Mouse (Mus musculus) layer of hippocampus, postnatal 36 days (tissue): ENCODE results near the gene Krt72. TPM values are rescaled to one million over a fixed set of nuclear protein-coding genes. Genes with fewer than 3 reads are reported as not detected.
A peak's percentile ranks its signal among the peaks of the same experiment; 100 is the strongest.

Source experiments
- DNase-seq, 2 experiments: peaks; one replicate each; pipeline ENCODE4 v3.0.0; 2022
- total RNA-seq, 2 experiments: library from RNA; stranded (reverse); gene quantifications; 2 replicates each; pipeline ENCODE4 v1.2.3; 2021

Krt72 gene
- total RNA-seq = not detected

- DNase-seq = no peak
Measured at GRCm38 (mm10) chr15:101786360-101786759, at the start of gene Krt72. Gene Krt72 (minus strand): TSS chr15:101786460.

DNA sequence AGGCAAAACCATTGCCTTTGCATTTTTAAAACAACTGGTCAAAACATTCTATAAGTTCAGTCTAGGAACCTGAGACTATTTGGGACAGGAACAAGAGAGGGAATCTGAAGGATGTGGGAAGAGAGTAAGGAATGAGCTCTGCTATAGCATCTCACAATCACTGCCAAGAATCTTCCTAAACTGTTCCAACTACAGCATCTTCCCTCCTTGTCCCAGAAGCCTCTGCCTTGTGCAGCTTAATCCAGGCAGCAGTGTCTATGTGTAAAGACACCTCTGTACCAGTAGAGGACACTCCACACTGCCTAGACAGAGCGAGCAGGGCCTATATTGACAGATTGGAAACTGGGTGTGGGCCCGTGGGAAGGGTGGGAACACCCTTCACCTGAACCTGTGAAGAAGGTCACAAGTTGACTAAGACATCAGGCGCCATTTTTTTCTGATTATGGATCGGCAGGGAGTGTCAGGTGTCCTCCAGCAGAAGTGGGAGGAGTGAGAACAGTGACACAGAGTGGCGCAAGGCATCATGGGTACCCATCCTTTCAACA lies 48.6 kb upstream of the Krt72 start:
- no peak for DNase-seq

DNA sequence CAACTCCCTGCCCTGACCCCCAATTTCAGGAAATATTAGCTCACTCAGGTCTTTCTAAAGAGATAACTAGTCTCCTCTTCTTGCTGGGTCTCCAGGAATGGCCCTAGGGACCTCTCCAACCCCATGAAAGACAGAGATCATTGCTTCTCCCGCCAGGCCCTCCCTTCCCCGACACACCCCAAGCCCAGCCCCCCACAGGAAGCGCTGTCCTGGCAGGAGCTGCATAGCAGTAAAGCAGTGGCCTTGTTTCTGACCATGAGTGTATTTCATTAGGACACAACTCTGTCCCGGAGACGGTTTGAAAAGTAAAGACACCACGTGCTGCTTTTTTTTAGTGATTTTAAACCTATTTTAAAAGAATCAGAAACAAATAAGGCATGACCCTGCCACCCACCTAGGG lies 46.9 kb upstream of the Krt72 start:
- no peak for DNase-seq

DNA sequence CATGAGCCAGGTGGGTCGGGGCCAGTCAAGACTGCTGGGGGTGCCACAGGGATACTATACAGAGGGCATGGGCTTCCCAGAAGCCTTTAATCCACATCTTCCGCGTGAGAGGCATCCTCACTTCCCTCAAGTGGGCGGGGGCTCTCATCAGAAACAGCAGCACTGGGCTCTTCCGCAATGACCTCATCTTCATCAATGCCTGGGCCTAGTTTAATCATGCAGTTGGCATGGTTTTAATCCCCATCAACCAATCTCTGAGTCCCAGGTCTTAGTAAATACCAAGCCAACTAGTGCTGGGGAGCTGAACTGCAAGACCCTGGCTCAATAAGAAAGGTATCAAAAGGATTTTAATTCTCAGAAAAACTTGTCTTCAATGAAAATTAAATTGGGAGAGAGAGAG lies 43.2 kb upstream of the Krt72 start:
- no peak for DNase-seq

DNA sequence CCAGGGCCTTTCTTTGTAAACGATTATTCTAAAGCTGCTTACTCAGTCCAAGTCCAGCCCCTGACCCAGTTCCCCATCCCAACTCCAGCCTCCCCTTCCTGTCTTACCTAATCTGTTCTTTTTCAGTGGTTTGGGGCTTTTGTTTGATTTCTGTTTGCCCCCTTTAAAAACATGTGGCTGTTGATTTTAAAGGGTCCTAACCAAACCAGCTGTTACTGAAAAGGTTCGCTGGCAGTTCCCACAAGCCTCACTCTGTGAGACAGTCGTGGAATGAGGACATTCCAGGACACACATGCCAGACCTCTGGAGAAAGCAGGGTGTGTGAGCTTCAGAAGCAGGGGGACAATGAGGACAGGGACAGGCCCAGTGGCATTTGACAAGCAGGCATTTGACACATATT lies 35.5 kb upstream of the Krt72 start:
- no peak for DNase-seq

- peak; percentile 37 to 42 for DNase-seq
Measured at GRCm38 (mm10) chr15:101817875-101818274, 31.6 kb upstream of the Krt72 start, which contains the start of gene Krt2. Gene Krt2 (minus strand): TSS chr15:101818169.

- no peak for DNase-seq
Measured at GRCm38 (mm10) chr15:101803052-101803822, 17.0 kb upstream of the Krt72 start.

GRCm38 (mm10) chr15:101802296-101802835 lies 16.1 kb upstream of the Krt72 start, which contains the start of gene Krt73:
Gene Krt73 (minus strand): TSS chr15:101802346.
- no peak for DNase-seq

- DNase-seq = no peak
Measured at GRCm38 (mm10) chr15:101790867-101791266, 4.6 kb upstream of the Krt72 start.

DNA sequence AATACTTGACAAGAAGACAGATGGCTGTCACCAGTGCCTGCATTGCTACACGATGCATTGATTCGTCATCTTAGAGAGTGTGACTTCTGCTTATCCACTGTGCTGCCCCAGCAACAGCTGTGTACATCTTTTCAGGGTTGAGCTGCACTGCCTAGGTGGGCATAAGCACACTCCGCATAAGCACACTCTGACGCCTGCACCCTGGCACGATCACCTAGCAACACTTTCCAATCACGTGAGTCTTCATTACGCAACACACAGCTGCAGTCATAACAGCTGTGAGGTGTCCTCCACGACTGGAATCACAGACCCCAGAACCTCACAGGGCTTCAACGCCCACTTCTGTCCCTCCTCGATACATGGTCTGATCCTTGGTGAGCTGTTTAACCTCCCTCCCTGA lies 12.8 kb downstream of the Krt72 start:
- DNase-seq = peak in 1 of 2 experiments; percentile 7

- DNase-seq = peak; percentile 85 to 87
Measured at GRCm38 (mm10) chr15:101772711-101773081, 13.6 kb downstream of the Krt72 start.

DNA sequence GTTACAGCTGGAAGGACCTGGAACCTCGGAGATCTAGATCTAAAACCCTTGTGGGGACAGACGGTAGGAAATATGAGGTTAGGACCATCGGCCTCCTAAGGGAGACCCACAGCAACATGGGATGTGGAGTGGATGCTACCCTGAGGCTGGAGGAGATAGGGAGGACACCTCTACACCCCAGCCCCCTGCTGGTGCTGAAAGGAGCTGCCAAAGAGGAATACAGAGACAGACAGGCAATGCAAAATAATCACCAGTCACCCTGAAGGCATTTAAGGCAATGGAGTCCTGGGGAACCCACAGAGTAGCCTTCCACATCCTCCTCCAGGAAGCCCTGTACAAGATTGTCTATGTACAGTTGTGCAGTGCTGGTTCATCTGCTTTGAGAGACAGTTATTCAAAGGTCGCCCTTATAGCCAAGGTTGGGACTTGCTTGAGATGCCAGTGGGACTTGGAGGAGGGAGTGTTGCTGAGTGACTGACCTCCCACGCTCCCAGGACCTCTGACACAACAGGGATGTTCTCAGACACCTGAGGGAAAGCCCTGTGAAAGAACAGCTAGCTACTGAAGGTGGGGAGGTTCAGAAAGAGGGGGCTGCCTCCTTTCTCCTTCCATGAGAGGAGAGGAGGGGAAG lies 14.1 kb downstream of the Krt72 start:
- peak in 1 of 2 experiments; percentile 12 for DNase-seq

DNA sequence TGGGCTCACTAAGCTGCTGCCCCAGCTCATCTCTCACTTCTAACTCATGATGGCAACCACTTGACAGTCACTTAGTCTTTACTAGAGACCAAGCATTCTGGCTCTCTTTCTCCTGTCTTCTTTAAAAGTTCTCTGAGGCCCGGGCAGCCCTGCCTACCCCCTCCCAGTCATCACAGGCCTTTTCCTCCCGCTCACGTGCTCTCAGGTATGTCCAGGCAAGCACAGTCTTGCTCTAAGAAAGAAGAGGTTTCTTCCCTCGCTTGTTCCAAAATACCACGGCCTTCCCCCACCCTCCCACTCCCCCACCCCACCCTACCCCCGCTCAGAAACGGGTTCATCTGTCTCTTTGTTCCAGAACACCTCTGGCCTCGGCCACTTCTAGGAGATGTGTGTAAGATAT lies 16.0 kb downstream of the Krt72 start:
- no peak for DNase-seq

- no peak for DNase-seq
Measured at GRCm38 (mm10) chr15:101742711-101743110, 43.5 kb downstream of the Krt72 start, which contains the start of gene Krt71. Gene Krt71 (minus strand): TSS chr15:101743109.

DNA sequence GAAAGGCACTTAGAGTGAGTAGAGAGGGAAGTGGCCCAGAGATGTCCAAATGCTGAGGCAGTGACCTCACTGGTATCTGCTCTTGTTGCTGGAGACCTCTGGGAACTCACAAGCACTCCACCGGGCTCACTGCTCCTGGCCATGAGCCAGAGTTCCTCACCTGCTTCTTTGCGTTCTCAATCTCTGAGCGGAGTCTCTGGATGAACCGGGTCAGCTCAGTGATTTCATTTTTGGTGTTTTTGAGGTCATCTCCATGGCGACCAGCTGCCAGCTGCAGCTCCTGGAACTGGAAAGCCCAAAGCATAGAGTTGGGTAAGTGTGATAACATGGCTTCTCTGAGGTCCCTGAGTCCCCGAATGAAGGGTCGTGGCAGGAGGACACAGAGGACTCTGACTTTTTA lies 48.5 kb downstream of the Krt72 start:
- DNase-seq = no peak

DNA sequence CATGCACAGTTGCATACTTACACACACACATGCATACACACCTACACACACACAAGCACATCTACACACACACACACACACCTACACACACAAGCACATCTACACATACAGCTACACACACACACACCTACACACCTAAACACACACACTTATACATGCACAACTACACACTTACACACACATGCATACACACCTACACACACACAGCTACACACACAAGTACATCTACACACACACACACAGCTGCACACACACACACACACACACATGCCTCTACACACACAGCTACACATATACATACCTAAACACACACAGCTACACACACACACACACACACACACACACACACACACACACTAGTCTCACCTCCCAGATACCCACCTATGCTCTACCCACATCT lies 55.6 kb downstream of the Krt72 start:
- DNase-seq = no peak

Other genes with a start within 250 kb of the Krt72 start
- not detected for gene Krt82, start 235.8 kb downstream of the Krt72 start, total RNA-seq
- gene Krt90, start 223.5 kb downstream of the Krt72 start, total RNA-seq = not detected
- gene Krt75, start 212.6 kb downstream of the Krt72 start, total RNA-seq = not detected
- not detected for gene Gm5414, start 158.3 kb downstream of the Krt72 start, total RNA-seq
- not detected for gene Gm5478, start 139.1 kb downstream of the Krt72 start, total RNA-seq
- gene Krt6b, start 106.2 kb downstream of the Krt72 start, total RNA-seq = not detected
- gene Krt6a, start 92.2 kb downstream of the Krt72 start, total RNA-seq = not detected
- gene Krt5, start 73.6 kb downstream of the Krt72 start, total RNA-seq = under 1 TPM; 0.56 to 0.85 TPM
- gene Krt71, start 43.4 kb downstream of the Krt72 start, total RNA-seq = not detected
- 1 to 10 TPM; 5.8 to 8.1 TPM for gene Krt73, start 15.9 kb upstream of the Krt72 start, total RNA-seq
- 1 to 10 TPM; 4.6 to 6.4 TPM for gene Krt2, start 31.7 kb upstream of the Krt72 start, total RNA-seq
- 1 to 10 TPM; 3.5 to 4.6 TPM for gene Krt1, start 64.3 kb upstream of the Krt72 start, total RNA-seq
- 10 to 100 TPM in 1 of 2 experiments, 1 to 10 TPM in 1; 9.2 to 10.1 TPM for gene Krt77, start 83.2 kb upstream of the Krt72 start, total RNA-seq
- gene Krt76, start 106.5 kb upstream of the Krt72 start, total RNA-seq = not detected
- gene Krt4, start 138.3 kb upstream of the Krt72 start, total RNA-seq = not detected
- gene Krt79, start 153.9 kb upstream of the Krt72 start, total RNA-seq = not detected
- gene Krt78, start 167.8 kb upstream of the Krt72 start, total RNA-seq = not detected
- under 1 TPM in 1 of 2 experiments, not detected in 1; 0.18 TPM for gene Krt8, start 218.0 kb upstream of the Krt72 start, total RNA-seq
- under 1 TPM in 1 of 2 experiments, not detected in 1; 0.71 TPM for gene Krt18, start 241.7 kb upstream of the Krt72 start, total RNA-seq